Mouse (Mus musculus) C2C12 (cell line): ENCODE measurements around the gene Smoc1. TPM values are rescaled to one million over a fixed set of nuclear protein-coding genes. Genes with fewer than 3 reads are reported as not detected.

Source experiments
- H3K27me3 ChIP-seq: one replicate; pipeline ENCODE4 v1.6.1; 2011; ENCODE audit not compliant: control insufficient read depth, insufficient read depth, insufficient read length
- H3K36me3 ChIP-seq: one replicate; pipeline ENCODE4 v1.6.1; 2011; ENCODE audit not compliant: control insufficient read depth, insufficient read depth
- H3K4me3 ChIP-seq: one replicate; pipeline ENCODE4 v1.5.1; 2011; ENCODE audit warnings: mild to moderate bottlenecking, control low read depth; ENCODE audit not compliant: poor library complexity, insufficient read depth, severe bottlenecking
- H3K79me2 ChIP-seq: one replicate; pipeline ENCODE4 v1.6.1; 2011; ENCODE audit not compliant: control insufficient read depth, insufficient read depth
- H3K79me3 ChIP-seq: one replicate; pipeline ENCODE4 v1.6.1; 2011; ENCODE audit warnings: low read depth, control low read depth
- H3ac ChIP-seq: one replicate; pipeline ENCODE3; 2011; ENCODE audit warnings: low read depth; ENCODE audit not compliant: control insufficient read depth, insufficient read length
- CEBPB ChIP-seq: IDR thresholded peaks from one replicate; pipeline ENCODE4 v1.6.1; 2011; ENCODE audit warnings: low read depth, mild to moderate bottlenecking, control low read depth, moderate library complexity
- CTCF ChIP-seq: IDR thresholded peaks from one replicate; pipeline ENCODE4 v1.5.1; 2011; ENCODE audit not compliant: control insufficient read depth, insufficient read depth, insufficient read length
- FOSL1 ChIP-seq: IDR thresholded peaks from one replicate; pipeline ENCODE4 v1.8.0; 2011; ENCODE audit warnings: mild to moderate bottlenecking, low read length; ENCODE audit not compliant: poor library complexity, insufficient read depth, severe bottlenecking
- MAX ChIP-seq: IDR thresholded peaks from one replicate; pipeline ENCODE4 v1.6.1; 2011; ENCODE audit warnings: mild to moderate bottlenecking, control low read depth
- MYOD1 ChIP-seq: IDR thresholded peaks from one replicate; pipeline ENCODE4 v1.6.1; 2011; ENCODE audit warnings: low read depth; ENCODE audit not compliant: control insufficient read depth, insufficient read length
- MYOG ChIP-seq: IDR thresholded peaks from one replicate; pipeline ENCODE4 v1.6.1; 2011; ENCODE audit not compliant: control insufficient read depth, insufficient read length; ENCODE audit errors: extremely low read depth
- USF1 ChIP-seq: IDR thresholded peaks from one replicate; pipeline ENCODE4 v1.6.1; 2011; ENCODE audit warnings: low read depth, mild to moderate bottlenecking, control low read depth, moderate library complexity
- polyA plus RNA-seq: library from polyadenylated mRNA; unstranded; fragments of >200 nt; fragmentation: generic; extraction: Trizol; gene quantifications from one replicate; pipeline ENCODE4 v1.2.1, GENCODE M21; 2012; ENCODE audit warnings: missing spikeins

Gene Smoc1
- polyA plus RNA-seq, 1 experiment = 0.23 TPM

GRCm38 (mm10) chr12:81028291-81028920, 1.8 kb downstream of the Smoc1 start:
- Histone ChIP-seq H3K79me3 (no peaks in the 10 kb centered on the region), H3ac (no peak overlapping the region), H3K4me3 (no peak overlapping the region), H3K36me3 (no peaks in the 10 kb centered on the region), H3K27me3 (peaks cover 54% of the 10 kb centered on the region), H3K79me2 (no peaks in the 10 kb centered on the region)
- TF ChIP-seq MAX = no peak
- no peak for TF ChIP-seq USF1
- TF ChIP-seq MYOD1 = no peak
- TF ChIP-seq MYOG = no peak
- TF ChIP-seq CTCF = no peak
- no peak for TF ChIP-seq FOSL1
- no peak for TF ChIP-seq CEBPB

GRCm38 (mm10) chr12:81029731-81030130, 3.1 kb downstream of the Smoc1 start:
- no peak for TF ChIP-seq CEBPB
- TF ChIP-seq CTCF = no peak
- TF ChIP-seq MAX = no peak
- TF ChIP-seq USF1 = no peak
- no peak for TF ChIP-seq MYOG
- no peak for TF ChIP-seq FOSL1
- TF ChIP-seq MYOD1 = no peak
- Histone ChIP-seq H3K27me3 (peaks cover 51% of the 10 kb centered on the region), H3K79me2 (no peaks in the 10 kb centered on the region)

GRCm38 (mm10) chr12:81031579-81031978, 5.0 kb downstream of the Smoc1 start:
- H3K79me3 ChIP-seq = no peaks in the 10 kb centered on the region
- TF ChIP-seq USF1 (no peak), MAX (no peak), CEBPB (no peak), CTCF (no peak), MYOG (no peak), FOSL1 (no peak), MYOD1 (no peak)
- H3K79me2 ChIP-seq = no peaks in the 10 kb centered on the region
- no peak overlapping the region for H3K4me3 ChIP-seq
- H3ac ChIP-seq = no peak overlapping the region
- H3K36me3 ChIP-seq = no peaks in the 10 kb centered on the region
- peaks cover 38% of the 10 kb centered on the region for H3K27me3 ChIP-seq

More at GRCm38 (mm10) chr12:81029731-81030130, 3.1 kb downstream of the Smoc1 start:
- H3K36me3 ChIP-seq = no peaks in the 10 kb centered on the region
- no peaks in the 10 kb centered on the region for H3K79me3 ChIP-seq
- no peak overlapping the region for H3ac ChIP-seq
- H3K4me3 ChIP-seq = no peak overlapping the region

GRCm38 (mm10) chr12:81033389-81034041, 6.9 kb downstream of the Smoc1 start:
- Histone ChIP-seq H3K4me3 (no peak overlapping the region), H3ac (no peak overlapping the region), H3K36me3 (no peaks in the 10 kb centered on the region), H3K27me3 (peaks cover 30% of the 10 kb centered on the region), H3K79me3 (no peaks in the 10 kb centered on the region), H3K79me2 (no peaks in the 10 kb centered on the region)
- TF ChIP-seq MAX (no peak), MYOD1 (no peak), MYOG (no peak), FOSL1 (no peak), USF1 (no peak), CEBPB (no peak), CTCF (no peak)

- Histone ChIP-seq H3K36me3 (no peaks in the 10 kb centered on the region), H3K27me3 (peaks cover 28% of the 10 kb centered on the region), H3ac (no peak overlapping the region), H3K4me3 (no peak overlapping the region), H3K79me2 (no peaks in the 10 kb centered on the region), H3K79me3 (no peaks in the 10 kb centered on the region)
- TF ChIP-seq MAX = no peak
- no peak for TF ChIP-seq USF1
- no peak for TF ChIP-seq MYOG
- TF ChIP-seq CEBPB = no peak
- no peak for TF ChIP-seq FOSL1
- no peak for TF ChIP-seq CTCF
- no peak for TF ChIP-seq MYOD1
Measured at GRCm38 (mm10) chr12:81034042-81034417, 7.4 kb downstream of the Smoc1 start.
